Mouse (Mus musculus): Measurements from ENCODE around the gene Nfkb1. TPM values are rescaled to one million over a fixed set of nuclear protein-coding genes. Genes with fewer than 3 reads are reported as not detected.

The Nfkb1 gene
- polyA plus RNA-seq, 1 experiment from 2014 or later = 29.1 TPM

- Histone ChIP-seq H3K4me1 (replicated peaks; ENCODE audit: control insufficient read depth, insufficient read depth, low read length) (0 out of 2 replicates have a peak, but pooled peaks cover 2% of the 10 kb centered on the region), H3K9ac (ENCODE audit: low read length) (no peak overlapping the region), H3K27ac (ENCODE audit: low read depth) (no peak overlapping the region), H3K9me3 (ENCODE audit: control insufficient read depth, low read length) (no peaks in the 10 kb centered on the region), H3K4me2 (ENCODE audit: low read length) (no peak overlapping the region), H3K36me3 (ENCODE audit: control insufficient read depth, insufficient read depth, low read length) (peaks cover 95% of the 10 kb centered on the region), H3K27me3 (replicated peaks; ENCODE audit: control insufficient read depth, insufficient read depth, low read length) (no peaks in the 10 kb centered on the region), H3K4me3 (ENCODE audit: low read depth, low read length) (no peak overlapping the region)
- 40% methylated on average over 4 of the region's 4 CpGs for WGBS
- no peak for ATAC-seq (replicated peaks; ENCODE audit: low FRiP score, low TSS enrichment, low read depth)
- DNase-seq (ENCODE audit: low spot score) = no peak
These were observed 100.9 kb downstream of the Nfkb1 start for GRCm38 (mm10) chr3:135590471-135590870.

- no peaks in the 10 kb centered on the region for H3K27me3 ChIP-seq (replicated peaks; ENCODE audit: control insufficient read depth, insufficient read depth, low read length)
- WGBS = 90% methylated on average over 4 of the region's 4 CpGs
- no peaks in the 10 kb centered on the region; the same call in 1 of the 2 replicates for H3K4me1 ChIP-seq (replicated peaks; ENCODE audit: control insufficient read depth, insufficient read depth, low read length)
- no peak for ATAC-seq (replicated peaks; ENCODE audit: low FRiP score, low TSS enrichment, low read depth)
- no peak for DNase-seq (ENCODE audit: low spot score)
- no peak overlapping the region for H3K27ac ChIP-seq (ENCODE audit: low read depth)
- no peak overlapping the region for H3K4me3 ChIP-seq (ENCODE audit: low read depth, low read length)
- no peaks in the 10 kb centered on the region for H3K9me3 ChIP-seq (ENCODE audit: control insufficient read depth, low read length)
- H3K36me3 ChIP-seq (ENCODE audit: control insufficient read depth, insufficient read depth, low read length) = peaks cover 75% of the 10 kb centered on the region
- no peak overlapping the region for H3K9ac ChIP-seq (ENCODE audit: low read length)
- H3K4me2 ChIP-seq (ENCODE audit: low read length) = no peak overlapping the region
These were observed 104.9 kb downstream of the Nfkb1 start for GRCm38 (mm10) chr3:135586471-135586880.

GRCm38 (mm10) chr3:135586060-135586459, 105.3 kb downstream of the Nfkb1 start:
- H3K36me3 ChIP-seq (ENCODE audit: control insufficient read depth, insufficient read depth, low read length) = peaks cover 71% of the 10 kb centered on the region
- H3K4me2 ChIP-seq (ENCODE audit: low read length) = no peak overlapping the region
- no peak overlapping the region for H3K9ac ChIP-seq (ENCODE audit: low read length)
- H3K9me3 ChIP-seq (ENCODE audit: control insufficient read depth, low read length) = no peaks in the 10 kb centered on the region
- ATAC-seq (replicated peaks; ENCODE audit: low FRiP score, low TSS enrichment, low read depth) (no peak), DNase-seq (ENCODE audit: low spot score) (no peak)
- H3K4me1 ChIP-seq (replicated peaks; ENCODE audit: control insufficient read depth, insufficient read depth, low read length) = no peaks in the 10 kb centered on the region; the same call in 1 of the 2 replicates
- 89% methylated on average over 2 of the region's 2 CpGs for WGBS
- no peaks in the 10 kb centered on the region for H3K27me3 ChIP-seq (replicated peaks; ENCODE audit: control insufficient read depth, insufficient read depth, low read length)
- H3K27ac ChIP-seq (ENCODE audit: low read depth) = no peak overlapping the region
- H3K4me3 ChIP-seq (ENCODE audit: low read depth, low read length) = no peak overlapping the region

- ATAC-seq (replicated peaks; ENCODE audit: low FRiP score, low TSS enrichment, low read depth) = no peak
- H3K27ac ChIP-seq (ENCODE audit: low read depth) = no peak overlapping the region
- no peak overlapping the region for H3K4me2 ChIP-seq (ENCODE audit: low read length)
- peaks cover 65% of the 10 kb centered on the region for H3K36me3 ChIP-seq (ENCODE audit: control insufficient read depth, insufficient read depth, low read length)
- H3K4me3 ChIP-seq (ENCODE audit: low read depth, low read length) = no peak overlapping the region
- WGBS = 49% methylated on average over 6 of the region's 6 CpGs
- H3K27me3 ChIP-seq (replicated peaks; ENCODE audit: control insufficient read depth, insufficient read depth, low read length) = no peaks in the 10 kb centered on the region
- H3K9ac ChIP-seq (ENCODE audit: low read length) = no peak overlapping the region
- H3K9me3 ChIP-seq (ENCODE audit: control insufficient read depth, low read length) = no peaks in the 10 kb centered on the region
- no peak for DNase-seq (ENCODE audit: low spot score)
- peaks cover 2% of the 10 kb centered on the region for H3K4me1 ChIP-seq (replicated peaks; ENCODE audit: control insufficient read depth, insufficient read depth, low read length)
These were observed 105.9 kb downstream of the Nfkb1 start for GRCm38 (mm10) chr3:135585482-135585881.

- Histone ChIP-seq H3K27ac (ENCODE audit: low read depth) (no peak overlapping the region), H3K4me1 (replicated peaks; ENCODE audit: control insufficient read depth, insufficient read depth, low read length) (peaks cover 13% of the 10 kb centered on the region), H3K4me3 (ENCODE audit: low read depth, low read length) (no peak overlapping the region), H3K36me3 (ENCODE audit: control insufficient read depth, insufficient read depth, low read length) (peaks cover 33% of the 10 kb centered on the region), H3K4me2 (ENCODE audit: low read length) (no peak overlapping the region), H3K9me3 (ENCODE audit: control insufficient read depth, low read length) (no peaks in the 10 kb centered on the region), H3K9ac (ENCODE audit: low read length) (no peak overlapping the region), H3K27me3 (replicated peaks; ENCODE audit: control insufficient read depth, insufficient read depth, low read length) (no peaks in the 10 kb centered on the region)
- ATAC-seq (replicated peaks; ENCODE audit: low FRiP score, low TSS enrichment, low read depth) (0 out of 2 replicates have a peak, but pooled peaks have one; percentile 16), DNase-seq (ENCODE audit: low spot score) (no peak)
- WGBS = 92% methylated on average over 7 of the region's 7 CpGs
These were observed 109.1 kb downstream of the Nfkb1 start for GRCm38 (mm10) chr3:135582246-135582645.

- no peak for DNase-seq (ENCODE audit: low spot score)
- Histone ChIP-seq H3K27me3 (replicated peaks; ENCODE audit: control insufficient read depth, insufficient read depth, low read length) (no peaks in the 10 kb centered on the region), H3K4me1 (replicated peaks; ENCODE audit: control insufficient read depth, insufficient read depth, low read length) (peaks cover 13% of the 10 kb centered on the region), H3K9ac (ENCODE audit: low read length) (no peak overlapping the region), H3K4me2 (ENCODE audit: low read length) (no peak overlapping the region), H3K27ac (ENCODE audit: low read depth) (no peak overlapping the region), H3K36me3 (ENCODE audit: control insufficient read depth, insufficient read depth, low read length) (peaks cover 27% of the 10 kb centered on the region), H3K4me3 (ENCODE audit: low read depth, low read length) (no peak overlapping the region), H3K9me3 (ENCODE audit: control insufficient read depth, low read length) (no peaks in the 10 kb centered on the region)
- ATAC-seq (replicated peaks; ENCODE audit: low FRiP score, low TSS enrichment, low read depth) = no peak; the same call in 1 of the 2 replicates
- WGBS = 26% methylated on average over 10 of the region's 10 CpGs
These were observed 109.7 kb downstream of the Nfkb1 start for GRCm38 (mm10) chr3:135581606-135582117.

- ATAC-seq (replicated peaks; ENCODE audit: low FRiP score, low TSS enrichment, low read depth) (no peak), DNase-seq (ENCODE audit: low spot score) (no peak)
- Histone ChIP-seq H3K9ac (ENCODE audit: low read length) (no peak overlapping the region), H3K4me2 (ENCODE audit: low read length) (no peak overlapping the region), H3K27ac (ENCODE audit: low read depth) (no peak overlapping the region), H3K4me1 (replicated peaks; ENCODE audit: control insufficient read depth, insufficient read depth, low read length) (peaks cover 13% of the 10 kb centered on the region), H3K4me3 (ENCODE audit: low read depth, low read length) (no peak overlapping the region), H3K9me3 (ENCODE audit: control insufficient read depth, low read length) (no peaks in the 10 kb centered on the region), H3K36me3 (ENCODE audit: control insufficient read depth, insufficient read depth, low read length) (peaks cover 19% of the 10 kb centered on the region), H3K27me3 (replicated peaks; ENCODE audit: control insufficient read depth, insufficient read depth, low read length) (no peaks in the 10 kb centered on the region)
- WGBS = 65% methylated on average over 21 of the region's 21 CpGs
These were observed 110.7 kb downstream of the Nfkb1 start for GRCm38 (mm10) chr3:135580439-135581275.

- DNase-seq (ENCODE audit: low spot score) = no peak
- H3K36me3 ChIP-seq (ENCODE audit: control insufficient read depth, insufficient read depth, low read length) = peaks cover 6% of the 10 kb centered on the region
- WGBS = 31% methylated on average over 4 of the region's 4 CpGs
- ATAC-seq (replicated peaks; ENCODE audit: low FRiP score, low TSS enrichment, low read depth) = 0 out of 2 replicates have a peak, but pooled peaks have one; percentile 24
- H3K27ac ChIP-seq (ENCODE audit: low read depth) = peak overlapping the region; percentile 29; the same call in 1 of the 2 replicates
- no peaks in the 10 kb centered on the region for H3K27me3 ChIP-seq (replicated peaks; ENCODE audit: control insufficient read depth, insufficient read depth, low read length)
- H3K9ac ChIP-seq (ENCODE audit: low read length) = no peak overlapping the region
- H3K4me3 ChIP-seq (ENCODE audit: low read depth, low read length) = no peak overlapping the region
- H3K9me3 ChIP-seq (ENCODE audit: control insufficient read depth, low read length) = no peaks in the 10 kb centered on the region
- H3K4me1 ChIP-seq (replicated peaks; ENCODE audit: control insufficient read depth, insufficient read depth, low read length) = peaks cover 13% of the 10 kb centered on the region
- H3K4me2 ChIP-seq (ENCODE audit: low read length) = no peak overlapping the region
These were observed 112.2 kb downstream of the Nfkb1 start for GRCm38 (mm10) chr3:135579179-135579578.

All from intestine, embryonic 14.5 days (tissue).